Mouse (Mus musculus) liver, embryonic 14 days (tissue): Measurements from ENCODE around the gene Naa11. TPM values are rescaled to one million over a fixed set of nuclear protein-coding genes. Genes with fewer than 3 reads are reported as not detected.

Experiments
- polyA plus RNA-seq: library from polyadenylated mRNA; depleted of rRNA; stranded (reverse); fragments of >200 nt; gene quantifications from 2 replicates; pipeline ENCODE4 v1.2.3, GENCODE M21; 2012; rRNA removed

Gene Naa11
- polyA plus RNA-seq = not detected in 2 replicates

DNA sequence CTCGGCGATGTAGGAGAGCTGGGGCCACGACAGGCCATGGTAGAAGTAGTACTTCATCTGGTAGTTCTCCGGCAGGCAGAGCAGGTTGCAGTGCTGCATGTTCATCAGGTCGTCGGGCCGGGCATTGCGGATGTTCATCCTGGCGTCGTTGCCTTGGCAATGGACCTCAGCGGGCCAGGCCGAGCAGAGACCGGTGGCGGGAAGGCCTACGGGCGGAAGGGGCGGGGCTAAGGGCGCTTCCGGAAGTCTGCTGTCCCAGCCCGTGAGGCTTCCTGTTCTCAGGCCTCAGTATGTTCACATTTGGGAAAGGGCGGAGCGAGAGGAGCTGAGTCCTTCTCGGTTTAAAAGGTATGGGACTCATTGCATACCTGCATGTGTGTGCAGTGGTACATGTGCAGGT, at the start of gene Naa11:
TSS of gene Naa11 (minus strand) at position 220 of the 400 bp plus-strand sequence.

Other genes with a start within 250 kb of the Naa11 start
- not detected in 2 replicates for gene Gk2, start 64.6 kb upstream of the Naa11 start, polyA plus RNA-seq